Mouse (Mus musculus) adrenal gland, postnatal 10 days (tissue): ENCODE measurements around the gene Ccr1l1. TPM values are rescaled to one million over a fixed set of nuclear protein-coding genes. Genes with fewer than 3 reads are reported as not detected.

Source experiments
- DNase-seq: peaks from one replicate; pipeline ENCODE4 v3.0.0; 2021; ENCODE audit warnings: mixed read lengths
- total RNA-seq, 2 experiments: library from RNA; stranded (reverse); gene quantifications; 2 replicates each; pipeline ENCODE4 v1.2.3; 2021

Gene Ccr1l1
- total RNA-seq, 2 experiments from 2014 or later, result not detected

DNA sequence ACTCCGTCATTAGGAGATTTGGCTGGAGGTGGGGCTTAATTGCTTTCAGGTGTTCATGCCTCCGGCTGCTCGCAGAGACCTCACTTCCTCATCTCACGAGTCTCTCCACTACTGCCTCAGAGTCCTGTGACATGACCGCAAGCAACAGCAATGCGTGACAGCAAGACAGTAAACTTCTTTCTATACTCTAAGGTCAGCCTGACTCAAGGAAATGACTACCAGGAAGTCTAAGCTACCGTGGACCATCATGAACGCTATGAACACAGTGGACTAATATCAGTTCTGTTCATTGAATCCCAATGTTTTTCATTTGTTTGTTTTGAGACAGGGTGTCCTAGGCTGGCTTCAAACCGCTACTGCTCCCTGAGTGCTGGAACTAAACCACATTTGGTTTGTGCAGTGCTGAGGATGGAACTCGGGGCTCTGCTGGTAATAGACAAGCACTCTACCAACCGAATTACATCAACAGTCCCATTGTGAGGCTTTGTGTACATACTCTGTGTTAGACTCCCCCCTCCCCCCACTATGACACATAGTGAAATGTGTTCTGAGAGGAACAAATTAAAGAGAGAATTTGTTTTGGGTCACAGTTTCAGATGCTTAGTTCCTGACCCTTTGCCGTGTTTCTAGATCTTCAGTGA is 50.0 kb downstream of the Ccr1l1 start:
- no peak for DNase-seq

DNA sequence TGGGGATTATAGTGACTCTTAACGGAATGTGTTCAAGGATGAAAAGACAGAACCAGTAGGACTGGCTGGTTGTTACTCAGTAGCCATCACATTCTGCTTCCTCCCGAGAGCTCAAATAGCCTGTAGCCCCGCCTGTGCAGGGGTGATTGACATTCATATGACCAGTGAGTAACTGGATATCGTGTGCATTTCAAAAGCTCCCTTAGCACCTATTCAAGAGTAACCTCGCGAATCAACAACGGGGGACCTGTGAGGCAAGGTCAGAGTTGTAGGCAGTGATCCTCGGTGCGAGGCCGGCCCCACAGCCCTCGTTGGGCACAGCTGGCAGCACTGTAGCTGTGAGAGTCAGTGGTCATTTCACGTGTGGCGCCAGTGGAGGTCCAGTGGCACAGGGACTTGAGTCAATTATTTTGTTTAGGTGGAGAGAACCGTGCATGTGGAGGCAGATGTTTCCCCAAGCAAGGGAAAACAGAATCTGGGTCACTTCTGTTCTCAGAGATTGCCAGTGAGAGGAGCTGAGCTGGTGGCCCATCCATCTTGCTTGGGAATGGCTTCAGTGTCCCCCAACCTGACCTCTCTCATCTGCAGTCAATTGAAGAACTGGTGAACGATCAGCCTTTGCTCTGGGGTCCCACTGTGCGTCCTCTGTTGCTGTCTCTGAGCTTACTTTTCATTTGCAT is 50.8 kb downstream of the Ccr1l1 start:
- no peak for DNase-seq

Other genes starting within 250 kb of the Ccr1l1 start
- gene Cxcr6, start 171.9 kb downstream of the Ccr1l1 start, total RNA-seq, result under 1 TPM; 0.30 to 0.54 TPM
- 10 to 100 TPM; 42.6 to 60.7 TPM for gene Fyco1, start 126.5 kb downstream of the Ccr1l1 start, total RNA-seq
- gene Xcr1, start 116.4 kb downstream of the Ccr1l1 start, total RNA-seq, result under 1 TPM; 0.15 to 0.27 TPM
- 1 to 10 TPM; 1.6 to 1.8 TPM for gene Ccr1, start 9.7 kb downstream of the Ccr1l1 start, total RNA-seq
- under 1 TPM; 0.33 to 0.42 TPM for gene Ccr3, start 43.6 kb upstream of the Ccr1l1 start, total RNA-seq
- 1 to 10 TPM; 2.6 to 3.3 TPM for gene Ccr2, start 123.5 kb upstream of the Ccr1l1 start, total RNA-seq
- 1 to 10 TPM; 1.5 to 2.9 TPM for gene Ccr5, start 143.1 kb upstream of the Ccr1l1 start, total RNA-seq